ENCODE assay signal across 18 mouse cellular contexts in the genomic region with DNA sequence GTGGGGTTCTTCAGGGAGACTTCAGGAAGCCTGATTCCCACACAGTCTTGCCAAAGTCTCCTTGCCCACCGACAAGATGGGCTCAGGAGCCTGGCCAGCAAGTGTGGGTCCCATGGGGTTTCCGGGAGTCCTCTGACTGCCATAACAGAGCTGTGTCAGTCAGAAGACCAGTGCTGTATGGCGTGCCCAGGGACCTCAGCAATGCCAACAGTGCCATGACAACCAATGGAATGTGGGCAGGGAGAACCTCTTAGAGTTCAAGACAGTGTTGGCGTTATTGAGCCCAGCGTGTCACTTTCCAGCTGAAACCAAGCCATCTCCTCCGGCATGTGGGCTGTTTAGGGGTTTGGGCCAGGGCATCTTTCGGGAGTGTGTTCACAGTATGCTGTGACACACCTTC. TPM values are rescaled to one million over a fixed set of nuclear protein-coding genes. Genes with fewer than 3 reads are reported as not detected.
DNase-seq lines count a peak whose midpoint lies in the region; ATAC-seq and TF ChIP-seq lines count a peak whose summit lies in the region.
"Had no signal": no experiment of that assay in that cellular context is flagged by ENCODE, and none has a peak within 500 bp of the region (broad histone marks: within the 10 kb centered on the region; RNA-seq: fewer than 3 reads in every experiment).

No protein-coding gene starts in this region.

- no peaks in the 10 kb centered on the region for H3K4me1 ChIP-seq in hindbrain, embryonic 14.5 days (replicated peaks; ENCODE audit: control insufficient read depth, insufficient read depth, low read length)
- peaks cover 15% of the 10 kb centered on the region for H3K4me1 ChIP-seq in hindbrain, embryonic 10.5 days (replicated peaks)
- no peaks in the 10 kb centered on the region for H3K4me1 ChIP-seq in midbrain, embryonic 15.5 days
- peaks cover 9% of the 10 kb centered on the region for H3K4me1 ChIP-seq in midbrain, embryonic 10.5 days
- H3K4me1 ChIP-seq in hindbrain, postnatal 0 days (ENCODE audit: insufficient read depth, low read length) = no peaks in the 10 kb centered on the region
- H3K4me1 ChIP-seq: limb, embryonic 10.5 days; neural tube, embryonic 12.5 days had no signal

- DNase-seq in cerebellum, adult 9-11 months = peak; percentile 7
- no peak for DNase-seq in cerebellum, postnatal 25 days
- peak; percentile 58 for DNase-seq in hindbrain, embryonic 14.5 days (ENCODE audit: low spot score)
- no peak for DNase-seq in hindbrain, embryonic 10.5 days (ENCODE audit: low spot score)
- no peak for DNase-seq in midbrain, embryonic 10.5 days (ENCODE audit: low spot score)
- DNase-seq in hindbrain, postnatal 0 days (ENCODE audit: low spot score) = peak; percentile 75
- no peak for DNase-seq in heart, postnatal 14 days
- DNase-seq: heart, adult 18-20 months; kidney, adult 18-20 months; kidney, postnatal 14 days; lung, adult 2 months; right cerebral cortex, postnatal 4 days; thymus, adult 18-20 months had no signal

- no peak for TF ChIP-seq CTCF in hindbrain, postnatal 0 days (IDR thresholded peaks at IDR 0.05; ENCODE audit: low read depth)

- H3K9me3 ChIP-seq in hindbrain, embryonic 14.5 days (ENCODE audit: control insufficient read depth, low read length) = no peaks in the 10 kb centered on the region
- no peaks in the 10 kb centered on the region for H3K9me3 ChIP-seq in hindbrain, embryonic 10.5 days
- no peaks in the 10 kb centered on the region for H3K9me3 ChIP-seq in midbrain, embryonic 15.5 days
- H3K9me3 ChIP-seq in midbrain, embryonic 10.5 days (replicated peaks) = peaks cover 7% of the 10 kb centered on the region; the same call in 1 of the 2 replicates
- no peaks in the 10 kb centered on the region for H3K9me3 ChIP-seq in hindbrain, postnatal 0 days (ENCODE audit: low read length)
- H3K9me3 ChIP-seq: limb, embryonic 10.5 days; neural tube, embryonic 12.5 days had no signal

- H3K4me2 ChIP-seq in hindbrain, embryonic 14.5 days (replicated peaks) = no peak overlapping the region
- H3K4me2 ChIP-seq in midbrain, embryonic 15.5 days = no peak overlapping the region
- no peak overlapping the region for H3K4me2 ChIP-seq in hindbrain, postnatal 0 days (ENCODE audit: low read depth, low read length)
- H3K4me2 ChIP-seq: liver, embryonic 11.5 days; neural tube, embryonic 12.5 days had no signal

- no peak overlapping the region for H3K9ac ChIP-seq in hindbrain, embryonic 14.5 days
- H3K9ac ChIP-seq in midbrain, embryonic 15.5 days = no peak overlapping the region
- H3K9ac ChIP-seq in hindbrain, postnatal 0 days (replicated peaks; ENCODE audit: low read length) = no peak overlapping the region
- H3K9ac ChIP-seq: neural tube, embryonic 12.5 days had no signal

- no peak overlapping the region for H3K27ac ChIP-seq in hindbrain, embryonic 14.5 days
- no peak overlapping the region for H3K27ac ChIP-seq in hindbrain, embryonic 10.5 days
- no peak overlapping the region for H3K27ac ChIP-seq in midbrain, embryonic 15.5 days
- no peak overlapping the region for H3K27ac ChIP-seq in midbrain, embryonic 10.5 days (replicated peaks)
- no peak overlapping the region for H3K27ac ChIP-seq in hindbrain, postnatal 0 days
- H3K27ac ChIP-seq: limb, embryonic 10.5 days; macrophage; neural tube, embryonic 12.5 days had no signal

- WGBS in hindbrain, embryonic 14.5 days = 69% methylated on average over 7 of the region's 7 CpGs
- 86% methylated on average over 7 of the region's 7 CpGs for WGBS in hindbrain, embryonic 10.5 days
- WGBS in midbrain, embryonic 15.5 days = 75% methylated on average over 7 of the region's 7 CpGs
- WGBS in midbrain, embryonic 10.5 days = 91% methylated on average over 7 of the region's 7 CpGs
- WGBS in hindbrain, postnatal 0 days = 46% methylated on average over 7 of the region's 7 CpGs

- no peaks in the 10 kb centered on the region for H3K27me3 ChIP-seq in hindbrain, embryonic 14.5 days (ENCODE audit: control insufficient read depth, insufficient read depth, low read length)
- H3K27me3 ChIP-seq in hindbrain, embryonic 10.5 days (ENCODE audit: insufficient read depth, poor library complexity, severe bottlenecking) = no peaks in the 10 kb centered on the region
- H3K27me3 ChIP-seq in midbrain, embryonic 15.5 days (replicated peaks) = no peaks in the 10 kb centered on the region
- no peaks in the 10 kb centered on the region for H3K27me3 ChIP-seq in midbrain, embryonic 10.5 days (ENCODE audit: low read depth, poor library complexity, severe bottlenecking)
- no peaks in the 10 kb centered on the region for H3K27me3 ChIP-seq in hindbrain, postnatal 0 days (ENCODE audit: insufficient read depth, low read length)
- H3K27me3 ChIP-seq: neural tube, embryonic 12.5 days had no signal

- no peaks in the 10 kb centered on the region for H3K36me3 ChIP-seq in hindbrain, embryonic 14.5 days (replicated peaks; ENCODE audit: control insufficient read depth, insufficient read depth)
- no peaks in the 10 kb centered on the region for H3K36me3 ChIP-seq in hindbrain, embryonic 10.5 days
- no peaks in the 10 kb centered on the region for H3K36me3 ChIP-seq in midbrain, embryonic 15.5 days (replicated peaks)
- no peaks in the 10 kb centered on the region for H3K36me3 ChIP-seq in midbrain, embryonic 10.5 days
- no peaks in the 10 kb centered on the region for H3K36me3 ChIP-seq in hindbrain, postnatal 0 days (ENCODE audit: insufficient read depth, low read length)
- H3K36me3 ChIP-seq: limb, embryonic 10.5 days; neural tube, embryonic 12.5 days had no signal

- ATAC-seq in hindbrain, embryonic 14.5 days (ENCODE audit: low FRiP score) = peak; percentile 80
- peak; percentile 58; the same call in 1 of the 2 replicates for ATAC-seq in midbrain, embryonic 15.5 days (replicated peaks)
- ATAC-seq in hindbrain, postnatal 0 days = peak; percentile 93

- H3K4me3 ChIP-seq in hindbrain, embryonic 14.5 days (replicated peaks; ENCODE audit: low read length) = no peak overlapping the region
- no peak overlapping the region for H3K4me3 ChIP-seq in hindbrain, embryonic 10.5 days
- H3K4me3 ChIP-seq in midbrain, embryonic 15.5 days = no peak overlapping the region
- H3K4me3 ChIP-seq in midbrain, embryonic 10.5 days = no peak overlapping the region
- H3K4me3 ChIP-seq in hindbrain, postnatal 0 days (ENCODE audit: low read length) = no peak overlapping the region
- H3K4me3 ChIP-seq: limb, embryonic 10.5 days; neural tube, embryonic 12.5 days had no signal

- intact Hi-C loops in heart, postnatal 14 days (cut with DNase I) = no loop called here

RNA-seq across cellular contexts. Expression of a gene that starts 33.9 kb away (rescaled TPM):
- 39.9 and 46.5 TPM in 2 replicates for polyA plus RNA-seq in hindbrain, embryonic 14.5 days (2014; fragmentation: Nextera tagmentation; extraction: Ambion mirVana)
- polyA plus RNA-seq in hindbrain, embryonic 10.5 days (2016; fragmentation: Nextera tagmentation; extraction: Ambion mirVana) = 18.4 and 23.2 TPM in 2 replicates
- 51.3 and 51.9 TPM in 2 replicates for polyA plus RNA-seq in midbrain, embryonic 15.5 days (2015; fragmentation: Nextera tagmentation; extraction: Ambion mirVana)
- polyA plus RNA-seq in midbrain, embryonic 10.5 days (2016; fragmentation: Nextera tagmentation; extraction: Ambion mirVana) = 22.2 and 28.2 TPM in 2 replicates
- total RNA-seq in hindbrain, postnatal 0 days (2014; rRNA removed) = 94.5 and 101 TPM in 2 replicates
- polyA plus RNA-seq in hindbrain, postnatal 0 days (2015; fragmentation: Nextera tagmentation; extraction: Ambion mirVana) = 36.3 and 36.7 TPM in 2 replicates
- total RNA-seq in heart, postnatal 14 days (2021) = 10 to 100 TPM; 16.9 to 19.2 TPM
- polyA plus RNA-seq: macrophage had no signal

RNA-seq across cellular contexts. Expression of a gene that starts 53.2 kb away (rescaled TPM):
- 40.1 and 49.3 TPM in 2 replicates for polyA plus RNA-seq in hindbrain, embryonic 14.5 days (2014; fragmentation: Nextera tagmentation; extraction: Ambion mirVana)
- 34.7 and 39.0 TPM in 2 replicates for polyA plus RNA-seq in hindbrain, embryonic 10.5 days (2016; fragmentation: Nextera tagmentation; extraction: Ambion mirVana)
- polyA plus RNA-seq in midbrain, embryonic 15.5 days (2015; fragmentation: Nextera tagmentation; extraction: Ambion mirVana) = 40.6 and 42.9 TPM in 2 replicates
- polyA plus RNA-seq in midbrain, embryonic 10.5 days (2016; fragmentation: Nextera tagmentation; extraction: Ambion mirVana) = 32.5 and 39.2 TPM in 2 replicates
- total RNA-seq in hindbrain, postnatal 0 days (2014; rRNA removed) = 37.0 and 40.4 TPM in 2 replicates
- 25.3 and 26.3 TPM in 2 replicates for polyA plus RNA-seq in hindbrain, postnatal 0 days (2015; fragmentation: Nextera tagmentation; extraction: Ambion mirVana)
- total RNA-seq in heart, postnatal 14 days (2021) = 10 to 100 TPM; 21.8 to 22.4 TPM

RNA-seq across cellular contexts. Expression of a gene that starts 53.4 kb away (rescaled TPM):
- polyA plus RNA-seq in hindbrain, embryonic 14.5 days (2014; fragmentation: Nextera tagmentation; extraction: Ambion mirVana) = 38.0 and 38.5 TPM in 2 replicates
- polyA plus RNA-seq in hindbrain, embryonic 10.5 days (2016; fragmentation: Nextera tagmentation; extraction: Ambion mirVana) = 43.8 and 48.6 TPM in 2 replicates
- 30.4 and 31.4 TPM in 2 replicates for polyA plus RNA-seq in midbrain, embryonic 15.5 days (2015; fragmentation: Nextera tagmentation; extraction: Ambion mirVana)
- polyA plus RNA-seq in midbrain, embryonic 10.5 days (2016; fragmentation: Nextera tagmentation; extraction: Ambion mirVana) = 41.6 and 45.5 TPM in 2 replicates
- 8.5 and 11.0 TPM in 2 replicates for total RNA-seq in hindbrain, postnatal 0 days (2014; rRNA removed)
- polyA plus RNA-seq in hindbrain, postnatal 0 days (2015; fragmentation: Nextera tagmentation; extraction: Ambion mirVana) = 30.5 and 32.2 TPM in 2 replicates
- total RNA-seq in heart, postnatal 14 days (2021) = 10 to 100 TPM; 48.4 to 60.7 TPM

Comparison
In these comparisons a context has a peak if more than half of its experiments do, and no peak if none do; other contexts are left out.
1. DNase-seq: peak in cerebellum, adult 9-11 months (single experiment), hindbrain, embryonic 14.5 days (single experiment) and hindbrain, postnatal 0 days (single experiment); none in cerebellum, postnatal 25 days (0 of 2), hindbrain, embryonic 10.5 days (single experiment), midbrain, embryonic 10.5 days (single experiment) and heart, postnatal 14 days (0 of 2).
2. Peak in every context shown above with its lines, with median percentiles within 50 percentile points of each other: ATAC-seq.